Mouse (Mus musculus): ENCODE measurements around the gene Myo7a. TPM values are rescaled to one million over a fixed set of nuclear protein-coding genes. Genes with fewer than 3 reads are reported as not detected.

Gene Myo7a
- 11.8 and 14.2 TPM in 2 replicates for polyA plus RNA-seq (2015; fragmentation: Nextera tagmentation; extraction: Ambion mirVana)

GRCm38 (mm10) chr7:98119179-98119960 lies at the start of gene Myo7a:
Gene Myo7a (minus strand): TSS chr7:98119524.
- WGBS, result 28% methylated on average over 9 of the region's 9 CpGs
- H3K9ac ChIP-seq, result peak within 1 kb of the TSS; percentile 50; the same call in 1 of the 2 replicates
- H3K4me1 ChIP-seq, result 0 out of 2 replicates have a peak, but pooled peaks cover 8% of the 10 kb centered on the region
- H3K4me2 ChIP-seq, result peak within 1 kb of the TSS; percentile 57
- no peak within 1 kb of the TSS for H3K27ac ChIP-seq
- H3K4me3 ChIP-seq, result peak within 1 kb of the TSS; percentile 25
- no peaks in the 10 kb centered on the region; the same call in 1 of the 2 replicates for H3K36me3 ChIP-seq (ENCODE audit: poor library complexity, severe bottlenecking)
- no peaks in the 10 kb centered on the region for H3K27me3 ChIP-seq
- ATAC-seq, result peak; percentile 22; the same call in 1 of the 2 replicates
- H3K9me3 ChIP-seq (replicated peaks), result no peaks in the 10 kb centered on the region

- no peaks in the 10 kb centered on the region for H3K9me3 ChIP-seq (replicated peaks)
- no peak; the same call in 1 of the 2 replicates for ATAC-seq
- WGBS, result 59% methylated on average over 10 of the region's 10 CpGs
- H3K4me3 ChIP-seq, result no peak overlapping the region
- no peak overlapping the region; the same call in 1 of the 2 replicates for H3K27ac ChIP-seq
- H3K9ac ChIP-seq, result no peak overlapping the region
- H3K36me3 ChIP-seq (ENCODE audit: poor library complexity, severe bottlenecking), result no peaks in the 10 kb centered on the region
- H3K4me1 ChIP-seq, result peaks cover 12% of the 10 kb centered on the region
- no peak overlapping the region for H3K4me2 ChIP-seq
- 0 out of 2 replicates have a peak, but pooled peaks cover 4% of the 10 kb centered on the region for H3K27me3 ChIP-seq
Measured at GRCm38 (mm10) chr7:98164999-98165528, 45.7 kb upstream of the Myo7a start.

- ATAC-seq, result no peak
- Histone ChIP-seq H3K9me3 (replicated peaks) (no peaks in the 10 kb centered on the region), H3K4me1 (peaks cover 12% of the 10 kb centered on the region), H3K4me3 (no peak overlapping the region), H3K27me3 (0 out of 2 replicates have a peak, but pooled peaks cover 4% of the 10 kb centered on the region), H3K36me3 (ENCODE audit: poor library complexity, severe bottlenecking) (no peaks in the 10 kb centered on the region), H3K27ac (no peak overlapping the region; the same call in 1 of the 2 replicates), H3K9ac (no peak overlapping the region), H3K4me2 (no peak overlapping the region)
- WGBS, result 83% methylated on average over 9 of the region's 9 CpGs
Measured at GRCm38 (mm10) chr7:98164382-98164998, 45.2 kb upstream of the Myo7a start.

GRCm38 (mm10) chr7:98163700-98164099 lies 44.4 kb upstream of the Myo7a start:
- no peak overlapping the region for H3K4me2 ChIP-seq
- ATAC-seq, result no peak
- no peaks in the 10 kb centered on the region for H3K9me3 ChIP-seq (replicated peaks)
- H3K4me1 ChIP-seq, result peaks cover 12% of the 10 kb centered on the region
- no peaks in the 10 kb centered on the region for H3K36me3 ChIP-seq (ENCODE audit: poor library complexity, severe bottlenecking)
- no peak overlapping the region for H3K9ac ChIP-seq
- H3K27ac ChIP-seq, result no peak overlapping the region
- H3K4me3 ChIP-seq, result no peak overlapping the region
- 0 out of 2 replicates have a peak, but pooled peaks cover 4% of the 10 kb centered on the region for H3K27me3 ChIP-seq
- 43% methylated on average over 3 of the region's 3 CpGs for WGBS

GRCm38 (mm10) chr7:98162239-98162638 lies 42.9 kb upstream of the Myo7a start:
- H3K9ac ChIP-seq, result no peak overlapping the region
- no peak overlapping the region for H3K4me3 ChIP-seq
- 0 out of 2 replicates have a peak, but pooled peaks cover 4% of the 10 kb centered on the region for H3K27me3 ChIP-seq
- peaks cover 22% of the 10 kb centered on the region for H3K4me1 ChIP-seq
- ATAC-seq, result no peak
- 82% methylated on average over 6 of the region's 6 CpGs for WGBS
- no peaks in the 10 kb centered on the region for H3K36me3 ChIP-seq (ENCODE audit: poor library complexity, severe bottlenecking)
- no peak overlapping the region for H3K27ac ChIP-seq
- no peak overlapping the region for H3K4me2 ChIP-seq
- no peaks in the 10 kb centered on the region for H3K9me3 ChIP-seq (replicated peaks)

GRCm38 (mm10) chr7:98160041-98160740 lies 40.9 kb upstream of the Myo7a start:
- Histone ChIP-seq H3K4me3 (no peak overlapping the region), H3K9me3 (replicated peaks) (no peaks in the 10 kb centered on the region), H3K27ac (no peak overlapping the region), H3K9ac (no peak overlapping the region), H3K4me2 (no peak overlapping the region), H3K27me3 (0 out of 2 replicates have a peak, but pooled peaks cover 4% of the 10 kb centered on the region), H3K36me3 (ENCODE audit: poor library complexity, severe bottlenecking) (no peaks in the 10 kb centered on the region), H3K4me1 (peaks cover 32% of the 10 kb centered on the region)
- ATAC-seq, result no peak
- WGBS, result 59% methylated on average over 8 of the region's 8 CpGs

GRCm38 (mm10) chr7:98158481-98158880 lies 39.2 kb upstream of the Myo7a start:
- 59% methylated on average over 8 of the region's 8 CpGs for WGBS
- H3K4me1 ChIP-seq, result peaks cover 24% of the 10 kb centered on the region; the same call in 1 of the 2 replicates
- H3K36me3 ChIP-seq (ENCODE audit: poor library complexity, severe bottlenecking), result no peaks in the 10 kb centered on the region
- no peak overlapping the region for H3K27ac ChIP-seq
- no peak for ATAC-seq
- H3K4me2 ChIP-seq, result no peak overlapping the region
- no peak overlapping the region for H3K4me3 ChIP-seq
- H3K9me3 ChIP-seq (replicated peaks), result no peaks in the 10 kb centered on the region
- H3K9ac ChIP-seq, result no peak overlapping the region
- H3K27me3 ChIP-seq, result 0 out of 2 replicates have a peak, but pooled peaks cover 4% of the 10 kb centered on the region

GRCm38 (mm10) chr7:98157636-98158332 lies 38.5 kb upstream of the Myo7a start:
- H3K4me3 ChIP-seq, result no peak overlapping the region
- H3K9ac ChIP-seq, result no peak overlapping the region
- no peak overlapping the region; the same call in 1 of the 2 replicates for H3K27ac ChIP-seq
- H3K4me2 ChIP-seq, result no peak overlapping the region
- no peaks in the 10 kb centered on the region for H3K36me3 ChIP-seq (ENCODE audit: poor library complexity, severe bottlenecking)
- peaks cover 24% of the 10 kb centered on the region; the same call in 1 of the 2 replicates for H3K4me1 ChIP-seq
- 0 out of 2 replicates have a peak, but pooled peaks cover 4% of the 10 kb centered on the region for H3K27me3 ChIP-seq
- no peak for ATAC-seq
- H3K9me3 ChIP-seq (replicated peaks), result no peaks in the 10 kb centered on the region
- 66% methylated on average over 5 of the region's 5 CpGs for WGBS

- 0 out of 2 replicates have a peak overlapping the region, but pooled peaks have one; percentile 7 for H3K9ac ChIP-seq
- no peak for ATAC-seq
- H3K4me2 ChIP-seq, result no peak overlapping the region
- H3K36me3 ChIP-seq (ENCODE audit: poor library complexity, severe bottlenecking), result no peaks in the 10 kb centered on the region
- peak overlapping the region; percentile 19; the same call in 1 of the 2 replicates for H3K27ac ChIP-seq
- H3K27me3 ChIP-seq, result 0 out of 2 replicates have a peak, but pooled peaks cover 4% of the 10 kb centered on the region
- no peaks in the 10 kb centered on the region for H3K9me3 ChIP-seq (replicated peaks)
- H3K4me3 ChIP-seq, result no peak overlapping the region
- 50% methylated on average over 2 of the region's 3 CpGs for WGBS
- H3K4me1 ChIP-seq, result peaks cover 24% of the 10 kb centered on the region; the same call in 1 of the 2 replicates
Measured at GRCm38 (mm10) chr7:98156280-98156665, 36.9 kb upstream of the Myo7a start.

- no peaks in the 10 kb centered on the region for H3K36me3 ChIP-seq (ENCODE audit: poor library complexity, severe bottlenecking)
- no peaks in the 10 kb centered on the region for H3K9me3 ChIP-seq (replicated peaks)
- H3K4me1 ChIP-seq, result peaks cover 24% of the 10 kb centered on the region; the same call in 1 of the 2 replicates
- 0 out of 2 replicates have a peak, but pooled peaks cover 3% of the 10 kb centered on the region for H3K27me3 ChIP-seq
- 0 out of 2 replicates have a peak overlapping the region, but pooled peaks have one; percentile 7 for H3K9ac ChIP-seq
- no peak overlapping the region for H3K27ac ChIP-seq
- 25% methylated on average over 7 of the region's 8 CpGs for WGBS
- peak; percentile 44 for ATAC-seq
- H3K4me3 ChIP-seq, result no peak overlapping the region
- no peak overlapping the region for H3K4me2 ChIP-seq
Measured at GRCm38 (mm10) chr7:98155546-98156279, 36.4 kb upstream of the Myo7a start.
